Mouse (Mus musculus): ENCODE results near the gene Smpd3. TPM values are rescaled to one million over a fixed set of nuclear protein-coding genes. Genes with fewer than 3 reads are reported as not detected.
A peak's percentile ranks its signal among the peaks of the same experiment; 100 is the strongest.

Gene Smpd3
- 2.5 and 2.8 TPM in 2 replicates for polyA plus RNA-seq (2016; fragmentation: Nextera tagmentation; extraction: Ambion mirVana)

GRCm38 (mm10) chr8:106337852-106338521 is at the start of gene Smpd3:
Smpd3 (minus strand) TSS chr8:106337988.
- WGBS = under 1% methylated on average over 45 of the region's 45 CpGs
- Histone ChIP-seq H3K4me1 (replicated peaks) (peaks cover 20% of the 10 kb centered on the region), H3K27me3 (replicated peaks) (peaks cover 31% of the 10 kb centered on the region), H3K9me3 (replicated peaks) (no peaks in the 10 kb centered on the region), H3K36me3 (no peaks in the 10 kb centered on the region), H3K9ac (peak within 1 kb of the TSS; percentile 57; the same call in 1 of the 2 replicates), H3K27ac (ENCODE audit: poor library complexity, severe bottlenecking) (no peak within 1 kb of the TSS), H3K4me3 (peak within 1 kb of the TSS; percentile 59), H3K4me2 (peak within 1 kb of the TSS; percentile 72)
- ATAC-seq (ENCODE audit: insufficient number of reproducible peaks, low FRiP score) = peak; percentile 99

GRCm38 (mm10) chr8:106381026-106381425 is 43.2 kb upstream of the Smpd3 start:
- Histone ChIP-seq H3K4me1 (replicated peaks) (peaks cover 24% of the 10 kb centered on the region), H3K4me2 (no peak overlapping the region), H3K9ac (no peak overlapping the region), H3K36me3 (no peaks in the 10 kb centered on the region), H3K9me3 (replicated peaks) (no peaks in the 10 kb centered on the region), H3K4me3 (no peak overlapping the region), H3K27ac (ENCODE audit: poor library complexity, severe bottlenecking) (no peak overlapping the region), H3K27me3 (replicated peaks) (no peaks in the 10 kb centered on the region)
- WGBS = 83% methylated on average over 6 of the region's 6 CpGs
- no peak for ATAC-seq (ENCODE audit: insufficient number of reproducible peaks, low FRiP score)

GRCm38 (mm10) chr8:106379357-106379756 is 41.6 kb upstream of the Smpd3 start:
- 73% methylated on average over 5 of the region's 5 CpGs for WGBS
- Histone ChIP-seq H3K27me3 (replicated peaks) (no peaks in the 10 kb centered on the region), H3K27ac (ENCODE audit: poor library complexity, severe bottlenecking) (no peak overlapping the region), H3K4me1 (replicated peaks) (peaks cover 26% of the 10 kb centered on the region), H3K9me3 (replicated peaks) (no peaks in the 10 kb centered on the region), H3K9ac (no peak overlapping the region), H3K4me2 (no peak overlapping the region), H3K4me3 (no peak overlapping the region), H3K36me3 (no peaks in the 10 kb centered on the region)
- ATAC-seq (ENCODE audit: insufficient number of reproducible peaks, low FRiP score) = no peak

- H3K9me3 ChIP-seq (replicated peaks) = no peaks in the 10 kb centered on the region
- peak; percentile 76 for ATAC-seq (ENCODE audit: insufficient number of reproducible peaks, low FRiP score)
- H3K9ac ChIP-seq = no peak overlapping the region
- H3K4me2 ChIP-seq = no peak overlapping the region
- H3K4me3 ChIP-seq = no peak overlapping the region
- peak overlapping the region; percentile 4 for H3K27ac ChIP-seq (ENCODE audit: poor library complexity, severe bottlenecking)
- no peaks in the 10 kb centered on the region for H3K27me3 ChIP-seq (replicated peaks)
- WGBS = 17% methylated on average over 7 of the region's 7 CpGs
- peaks cover 26% of the 10 kb centered on the region for H3K4me1 ChIP-seq (replicated peaks)
- no peaks in the 10 kb centered on the region for H3K36me3 ChIP-seq
Observed at GRCm38 (mm10) chr8:106378501-106379048, 40.8 kb upstream of the Smpd3 start.

- Histone ChIP-seq H3K4me3 (no peak overlapping the region), H3K27me3 (replicated peaks) (no peaks in the 10 kb centered on the region), H3K4me2 (no peak overlapping the region), H3K4me1 (replicated peaks) (peaks cover 26% of the 10 kb centered on the region), H3K27ac (ENCODE audit: poor library complexity, severe bottlenecking) (no peak overlapping the region), H3K9ac (no peak overlapping the region), H3K36me3 (no peaks in the 10 kb centered on the region), H3K9me3 (replicated peaks) (no peaks in the 10 kb centered on the region)
- ATAC-seq (ENCODE audit: insufficient number of reproducible peaks, low FRiP score) = no peak
- 22% methylated on average over 9 of the region's 9 CpGs for WGBS
Observed at GRCm38 (mm10) chr8:106376862-106377261, 39.1 kb upstream of the Smpd3 start.

- H3K4me1 ChIP-seq (replicated peaks) = peaks cover 26% of the 10 kb centered on the region
- H3K4me2 ChIP-seq = no peak overlapping the region
- H3K4me3 ChIP-seq = no peak overlapping the region
- H3K9ac ChIP-seq = no peak overlapping the region
- H3K9me3 ChIP-seq (replicated peaks) = no peaks in the 10 kb centered on the region
- no peak overlapping the region for H3K27ac ChIP-seq (ENCODE audit: poor library complexity, severe bottlenecking)
- WGBS = 61% methylated on average over 7 of the region's 7 CpGs
- H3K27me3 ChIP-seq (replicated peaks) = no peaks in the 10 kb centered on the region
- H3K36me3 ChIP-seq = no peaks in the 10 kb centered on the region
- ATAC-seq (ENCODE audit: insufficient number of reproducible peaks, low FRiP score) = no peak
Observed at GRCm38 (mm10) chr8:106375957-106376356, 38.2 kb upstream of the Smpd3 start.

GRCm38 (mm10) chr8:106369069-106369468 is 31.3 kb upstream of the Smpd3 start:
- no peak overlapping the region for H3K4me2 ChIP-seq
- H3K4me1 ChIP-seq (replicated peaks) = no peaks in the 10 kb centered on the region
- peaks cover 6% of the 10 kb centered on the region for H3K9me3 ChIP-seq (replicated peaks)
- no peak overlapping the region for H3K27ac ChIP-seq (ENCODE audit: poor library complexity, severe bottlenecking)
- no peaks in the 10 kb centered on the region for H3K36me3 ChIP-seq
- H3K4me3 ChIP-seq = no peak overlapping the region
- 79% methylated on average over 7 of the region's 7 CpGs for WGBS
- no peaks in the 10 kb centered on the region for H3K27me3 ChIP-seq (replicated peaks)
- no peak overlapping the region for H3K9ac ChIP-seq
- ATAC-seq (ENCODE audit: insufficient number of reproducible peaks, low FRiP score) = no peak

- WGBS = 59% methylated on average over 3 of the region's 3 CpGs
- H3K9me3 ChIP-seq (replicated peaks) = peaks cover 6% of the 10 kb centered on the region
- H3K36me3 ChIP-seq = no peaks in the 10 kb centered on the region
- H3K4me2 ChIP-seq = no peak overlapping the region
- H3K4me1 ChIP-seq (replicated peaks) = no peaks in the 10 kb centered on the region
- no peak for ATAC-seq (ENCODE audit: insufficient number of reproducible peaks, low FRiP score)
- H3K4me3 ChIP-seq = no peak overlapping the region
- no peak overlapping the region for H3K27ac ChIP-seq (ENCODE audit: poor library complexity, severe bottlenecking)
- no peak overlapping the region for H3K9ac ChIP-seq
- H3K27me3 ChIP-seq (replicated peaks) = no peaks in the 10 kb centered on the region
Observed at GRCm38 (mm10) chr8:106368501-106368900, 30.7 kb upstream of the Smpd3 start.

GRCm38 (mm10) chr8:106364837-106365236 is 27.0 kb upstream of the Smpd3 start:
- Histone ChIP-seq H3K27me3 (replicated peaks) (no peaks in the 10 kb centered on the region), H3K4me2 (no peak overlapping the region), H3K9me3 (replicated peaks) (peaks cover 6% of the 10 kb centered on the region), H3K9ac (no peak overlapping the region), H3K4me1 (replicated peaks) (no peaks in the 10 kb centered on the region), H3K36me3 (no peaks in the 10 kb centered on the region), H3K27ac (ENCODE audit: poor library complexity, severe bottlenecking) (no peak overlapping the region), H3K4me3 (no peak overlapping the region)
- no peak for ATAC-seq (ENCODE audit: insufficient number of reproducible peaks, low FRiP score)
- 77% methylated on average over 5 of the region's 5 CpGs for WGBS

- Histone ChIP-seq H3K36me3 (no peaks in the 10 kb centered on the region), H3K9ac (no peak overlapping the region), H3K9me3 (replicated peaks) (peaks cover 6% of the 10 kb centered on the region), H3K4me1 (replicated peaks) (no peaks in the 10 kb centered on the region), H3K27me3 (replicated peaks) (no peaks in the 10 kb centered on the region), H3K27ac (ENCODE audit: poor library complexity, severe bottlenecking) (no peak overlapping the region), H3K4me2 (no peak overlapping the region), H3K4me3 (no peak overlapping the region)
- 73% methylated on average over 8 of the region's 8 CpGs for WGBS
- ATAC-seq (ENCODE audit: insufficient number of reproducible peaks, low FRiP score) = no peak
Observed at GRCm38 (mm10) chr8:106364278-106364677, 26.5 kb upstream of the Smpd3 start.

GRCm38 (mm10) chr8:106363321-106363720 is 25.5 kb upstream of the Smpd3 start:
- Histone ChIP-seq H3K27ac (ENCODE audit: poor library complexity, severe bottlenecking) (no peak overlapping the region), H3K9ac (no peak overlapping the region), H3K36me3 (no peaks in the 10 kb centered on the region), H3K4me1 (replicated peaks) (no peaks in the 10 kb centered on the region), H3K9me3 (replicated peaks) (peaks cover 3% of the 10 kb centered on the region), H3K27me3 (replicated peaks) (no peaks in the 10 kb centered on the region), H3K4me3 (no peak overlapping the region), H3K4me2 (no peak overlapping the region)
- no peak for ATAC-seq (ENCODE audit: insufficient number of reproducible peaks, low FRiP score)
- 56% methylated on average over 8 of the region's 8 CpGs for WGBS

Data from heart, embryonic 12.5 days (tissue).